Mouse (Mus musculus): Measurements from ENCODE around the gene Megf9. TPM values are rescaled to one million over a fixed set of nuclear protein-coding genes. Genes with fewer than 3 reads are reported as not detected.

Gene Megf9
- polyA plus RNA-seq, 1 experiment = 7.0 TPM

GRCm38 (mm10) chr4:70386206-70386605 lies 148.6 kb downstream of the Megf9 start:
- H3K4me3 ChIP-seq (replicated peaks; ENCODE audit: control insufficient read depth, low read depth, low read length) = no peak overlapping the region
- WGBS = 89% methylated on average over 5 of the region's 5 CpGs
- no peak overlapping the region for H3K27ac ChIP-seq (ENCODE audit: control insufficient read depth, insufficient read depth, low read depth, low read length, poor library complexity)
- H3K4me1 ChIP-seq (ENCODE audit: control insufficient read depth, insufficient read depth, low read length) = no peaks in the 10 kb centered on the region; the same call in 1 of the 2 replicates
- TF ChIP-seq CTCF (IDR thresholded peaks at IDR 0.05; ENCODE audit: control insufficient read depth, insufficient read depth, low read length) = no peak
- no peak for TF ChIP-seq POLR2A (IDR thresholded peaks at IDR 0.05; ENCODE audit: borderline replicate concordance, control insufficient read depth, low read depth, low read length)

- no peak overlapping the region for H3K4me3 ChIP-seq (replicated peaks; ENCODE audit: control insufficient read depth, low read depth, low read length)
- TF ChIP-seq CTCF (IDR thresholded peaks at IDR 0.05; ENCODE audit: control insufficient read depth, insufficient read depth, low read length) = no peak
- no peak for TF ChIP-seq POLR2A (IDR thresholded peaks at IDR 0.05; ENCODE audit: borderline replicate concordance, control insufficient read depth, low read depth, low read length)
- no peaks in the 10 kb centered on the region for H3K4me1 ChIP-seq (ENCODE audit: control insufficient read depth, insufficient read depth, low read length)
- H3K27ac ChIP-seq (ENCODE audit: control insufficient read depth, insufficient read depth, low read depth, low read length, poor library complexity) = no peak overlapping the region
- 85% methylated on average over 4 of the region's 4 CpGs for WGBS
These were observed 157.4 kb downstream of the Megf9 start for GRCm38 (mm10) chr4:70377359-70377758.

Other genes with a start within 250 kb of the Megf9 start
- 10.3 and 13.3 TPM in 2 replicates for gene Cdk5rap2, start 124.6 kb downstream of the Megf9 start, polyA plus RNA-seq (2011; ENCODE audit: insufficient read depth, insufficient read length, low replicate concordance, missing spikeins)